Mouse (Mus musculus): ENCODE results near the gene Mcu.

DNA sequence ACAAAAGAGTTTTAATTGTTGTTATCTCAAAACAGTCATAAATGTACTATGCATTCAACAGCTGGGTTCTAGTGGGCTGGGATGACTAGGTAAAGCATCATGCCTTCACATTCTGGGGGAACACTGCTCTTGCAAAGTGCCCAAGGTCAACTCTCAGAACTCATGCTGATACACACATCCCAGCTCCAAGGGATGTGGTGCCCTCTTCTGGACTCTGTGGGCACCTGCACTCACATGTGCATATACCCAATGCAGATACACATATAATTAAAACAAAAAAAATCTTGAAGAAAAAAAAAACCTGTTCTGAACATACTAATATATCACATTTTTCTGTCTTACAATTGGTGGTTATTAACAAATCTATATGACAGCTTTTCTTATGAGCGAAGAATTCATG is 62.2 kb downstream of the Mcu start:
- TF ChIP-seq CTCF (IDR thresholded peaks at IDR 0.05; ENCODE audit: control insufficient read depth, insufficient read depth, insufficient replicate concordance, low read depth, low read length) = no peak
- TF ChIP-seq POLR2A (IDR thresholded peaks at IDR 0.05; ENCODE audit: control insufficient read depth, low read depth, low read length) = no peak

Measured in testis, adult 2 months (tissue).